Mouse (Mus musculus): ENCODE measurements around the gene Taldo1. TPM values are rescaled to one million over a fixed set of nuclear protein-coding genes. Genes with fewer than 3 reads are reported as not detected.

Gene Taldo1
- polyA plus RNA-seq, 1 experiment from 2014 or later, result 265 TPM

- 72% methylated on average over 8 of the region's 8 CpGs for WGBS (ENCODE audit: insufficient replicate concordance)
- Histone ChIP-seq H3K9me3 (ENCODE audit: low read length) (no peaks in the 10 kb centered on the region), H3K4me2 (ENCODE audit: low read depth, low read length) (no peak overlapping the region), H3K4me1 (ENCODE audit: insufficient read depth) (peaks cover 34% of the 10 kb centered on the region), H3K27me3 (ENCODE audit: insufficient read depth, low read length) (no peaks in the 10 kb centered on the region), H3K27ac (ENCODE audit: low read depth) (no peak overlapping the region), H3K4me3 (ENCODE audit: low read depth, low read length) (no peak overlapping the region), H3K9ac (replicated peaks) (peak overlapping the region; percentile 11; the same call in 1 of the 2 replicates), H3K36me3 (replicated peaks; ENCODE audit: insufficient read depth, low read length) (no peaks in the 10 kb centered on the region)
- no peak for DNase-seq
- no peak for ATAC-seq
- TF ChIP-seq EP300 (IDR thresholded peaks at IDR 0.05; ENCODE audit: low read depth) (no peak), CTCF (IDR thresholded peaks at IDR 0.05; ENCODE audit: low read depth) (peak; percentile 43)
These were observed 26.0 kb downstream of the Taldo1 start for GRCm38 (mm10) chr7:141417731-141418681.

GRCm38 (mm10) chr7:141418970-141419369, 27.0 kb downstream of the Taldo1 start:
- Histone ChIP-seq H3K4me2 (ENCODE audit: low read depth, low read length) (no peak overlapping the region), H3K4me1 (ENCODE audit: insufficient read depth) (peaks cover 29% of the 10 kb centered on the region), H3K9ac (replicated peaks) (no peak overlapping the region), H3K36me3 (replicated peaks; ENCODE audit: insufficient read depth, low read length) (no peaks in the 10 kb centered on the region), H3K27ac (ENCODE audit: low read depth) (no peak overlapping the region), H3K9me3 (ENCODE audit: low read length) (no peaks in the 10 kb centered on the region), H3K27me3 (ENCODE audit: insufficient read depth, low read length) (no peaks in the 10 kb centered on the region), H3K4me3 (ENCODE audit: low read depth, low read length) (no peak overlapping the region)
- TF ChIP-seq EP300 (IDR thresholded peaks at IDR 0.05; ENCODE audit: low read depth) (no peak), CTCF (IDR thresholded peaks at IDR 0.05; ENCODE audit: low read depth) (no peak)
- no peak for ATAC-seq
- DNase-seq, result no peak
- WGBS (ENCODE audit: insufficient replicate concordance), result 51% methylated on average over 7 of the region's 7 CpGs

- DNase-seq (no peak), ATAC-seq (peak; percentile 87)
- TF ChIP-seq CTCF (IDR thresholded peaks at IDR 0.05; ENCODE audit: low read depth) (no peak), EP300 (IDR thresholded peaks at IDR 0.05; ENCODE audit: low read depth) (no peak; the same call in 1 of the 2 replicates)
- H3K4me1 ChIP-seq (ENCODE audit: insufficient read depth), result peaks cover 20% of the 10 kb centered on the region
- no peak overlapping the region for H3K9ac ChIP-seq (replicated peaks)
- WGBS (ENCODE audit: insufficient replicate concordance), result 62% methylated on average over 9 of the region's 9 CpGs
- H3K4me2 ChIP-seq (ENCODE audit: low read depth, low read length), result no peak overlapping the region
- no peak overlapping the region for H3K4me3 ChIP-seq (ENCODE audit: low read depth, low read length)
- no peaks in the 10 kb centered on the region for H3K36me3 ChIP-seq (replicated peaks; ENCODE audit: insufficient read depth, low read length)
- no peaks in the 10 kb centered on the region for H3K9me3 ChIP-seq (ENCODE audit: low read length)
- H3K27ac ChIP-seq (ENCODE audit: low read depth), result peak overlapping the region; percentile 76
- H3K27me3 ChIP-seq (ENCODE audit: insufficient read depth, low read length), result no peaks in the 10 kb centered on the region
These were observed 28.2 kb downstream of the Taldo1 start for GRCm38 (mm10) chr7:141420030-141420702.

- TF ChIP-seq CTCF (IDR thresholded peaks at IDR 0.05; ENCODE audit: low read depth) (no peak), EP300 (IDR thresholded peaks at IDR 0.05; ENCODE audit: low read depth) (no peak)
- ATAC-seq, result no peak
These were observed 31.8 kb downstream of the Taldo1 start for GRCm38 (mm10) chr7:141423811-141424210.

GRCm38 (mm10) chr7:141426948-141427730, 35.1 kb downstream of the Taldo1 start:
- Histone ChIP-seq H3K9me3 (ENCODE audit: low read length) (no peaks in the 10 kb centered on the region), H3K4me2 (ENCODE audit: low read depth, low read length) (no peak overlapping the region), H3K36me3 (replicated peaks; ENCODE audit: insufficient read depth, low read length) (peaks cover 11% of the 10 kb centered on the region), H3K27ac (ENCODE audit: low read depth) (no peak overlapping the region), H3K4me1 (ENCODE audit: insufficient read depth) (peaks cover 3% of the 10 kb centered on the region), H3K27me3 (ENCODE audit: insufficient read depth, low read length) (no peaks in the 10 kb centered on the region), H3K4me3 (ENCODE audit: low read depth, low read length) (no peak overlapping the region), H3K9ac (replicated peaks) (no peak overlapping the region)
- no peak for ATAC-seq
- TF ChIP-seq CTCF (IDR thresholded peaks at IDR 0.05; ENCODE audit: low read depth) (no peak), EP300 (IDR thresholded peaks at IDR 0.05; ENCODE audit: low read depth) (no peak)
- 75% methylated on average over 12 of the region's 12 CpGs for WGBS (ENCODE audit: insufficient replicate concordance)
- no peak for DNase-seq

More at GRCm38 (mm10) chr7:141423811-141424210, 31.8 kb downstream of the Taldo1 start:
- no peak overlapping the region for H3K4me3 ChIP-seq (ENCODE audit: low read depth, low read length)
- H3K9ac ChIP-seq (replicated peaks), result no peak overlapping the region
- no peak overlapping the region for H3K4me2 ChIP-seq (ENCODE audit: low read depth, low read length)
- peaks cover 9% of the 10 kb centered on the region for H3K4me1 ChIP-seq (ENCODE audit: insufficient read depth)
- no peak for DNase-seq
- H3K9me3 ChIP-seq (ENCODE audit: low read length), result no peaks in the 10 kb centered on the region
- no peaks in the 10 kb centered on the region for H3K36me3 ChIP-seq (replicated peaks; ENCODE audit: insufficient read depth, low read length)
- H3K27me3 ChIP-seq (ENCODE audit: insufficient read depth, low read length), result no peaks in the 10 kb centered on the region
- H3K27ac ChIP-seq (ENCODE audit: low read depth), result no peak overlapping the region
- WGBS (ENCODE audit: insufficient replicate concordance), result 64% methylated on average over 4 of the region's 4 CpGs
